Mouse (Mus musculus) c-Kit-positive CD71-positive TER-119-positive erythroid progenitor cells, embryonic 14.5 days (primary cell): ENCODE data around the gene Grid2.

Source experiments
- DNase-seq: peaks from one replicate; pipeline ENCODE4 v3.0.0-alpha.2; 2013; ENCODE audit warnings: low spot score

Gene Grid2

GRCm38 (mm10) chr6:64730506-64731020, 1474.9 kb downstream of the Grid2 start:
- no peak for DNase-seq

DNA sequence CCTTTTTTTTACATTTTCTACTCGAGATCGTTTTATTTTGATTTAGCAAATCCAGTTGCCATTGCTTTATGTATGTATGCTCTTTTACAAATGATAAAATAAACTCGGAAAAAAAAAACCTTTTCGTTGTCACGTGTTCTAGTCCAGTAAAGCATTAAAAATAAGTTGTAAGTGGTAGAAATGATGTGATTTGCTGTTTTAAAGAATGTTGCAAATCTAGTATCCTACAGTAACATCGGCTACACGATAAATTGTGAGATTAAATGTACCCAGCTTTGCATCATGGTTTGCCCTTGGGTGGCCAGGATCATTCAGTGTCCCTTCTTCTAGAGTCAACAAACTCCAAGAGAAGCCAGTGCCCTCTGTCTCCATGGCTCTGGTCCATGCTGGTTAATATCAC, 1475.5 kb downstream of the Grid2 start:
- no peak for DNase-seq

- no peak for DNase-seq
Measured at GRCm38 (mm10) chr6:64731621-64732320, 1476.1 kb downstream of the Grid2 start.

- no peak for DNase-seq
Measured at GRCm38 (mm10) chr6:64733311-64733710, 1477.6 kb downstream of the Grid2 start.

GRCm38 (mm10) chr6:64734441-64735320, 1479.0 kb downstream of the Grid2 start:
- no peak for DNase-seq

- DNase-seq = no peak
Measured at GRCm38 (mm10) chr6:64736317-64736716, 1480.6 kb downstream of the Grid2 start.

DNA sequence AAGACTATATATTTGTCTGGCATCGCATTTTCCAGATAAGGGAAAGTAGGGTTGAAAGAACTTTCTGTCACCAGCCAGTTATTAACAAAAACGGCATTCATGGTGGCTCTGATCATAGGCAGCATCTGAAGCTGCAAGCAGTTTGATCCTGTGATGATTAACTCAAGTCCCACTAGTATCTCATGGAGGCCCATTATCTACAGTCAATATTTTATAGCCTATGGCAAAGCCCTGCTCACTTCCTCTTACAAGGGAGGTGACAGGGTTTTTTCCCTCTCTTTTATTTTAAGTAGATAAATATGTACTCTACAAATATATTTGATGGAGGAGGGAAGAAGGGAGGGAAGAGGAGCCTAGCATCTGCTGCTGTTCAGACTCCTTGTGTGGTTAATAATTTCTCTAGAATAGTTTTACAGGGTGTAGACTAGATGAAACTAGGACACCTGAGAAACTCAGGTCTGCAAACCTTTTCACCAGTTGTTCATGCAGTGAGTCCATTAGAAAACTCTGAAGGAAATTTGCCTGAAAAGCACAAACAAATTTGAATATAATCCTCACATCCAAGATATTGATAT, 1487.3 kb downstream of the Grid2 start:
- no peak for DNase-seq
